Mouse (Mus musculus) neural tube, embryonic 12.5 days (tissue): ENCODE results near the gene Slc7a6. TPM values are rescaled to one million over a fixed set of nuclear protein-coding genes. Genes with fewer than 3 reads are reported as not detected.

ENCODE experiments used
- polyA plus RNA-seq: library from polyadenylated mRNA; unstranded; fragments of >200 nt; fragmentation: Nextera tagmentation; extraction: Ambion mirVana; gene quantifications from 2 replicates; pipeline ENCODE4 v1.2.1, GENCODE M21; 2016

The Slc7a6 gene
- polyA plus RNA-seq, 1 experiment from 2014 or later = 73.9 TPM

Other genes with a start within 250 kb of the Slc7a6 start
- gene Ctrl, start 235.0 kb upstream of the Slc7a6 start, polyA plus RNA-seq = 2.3 and 2.4 TPM in 2 replicates
- gene Psmb10, start 230.4 kb upstream of the Slc7a6 start, polyA plus RNA-seq = 27.9 and 30.7 TPM in 2 replicates
- 0.85 and 0.98 TPM in 2 replicates for gene Lcat, start 225.5 kb upstream of the Slc7a6 start, polyA plus RNA-seq
- 11.8 and 13.9 TPM in 2 replicates for gene Slc12a4, start 202.8 kb upstream of the Slc7a6 start, polyA plus RNA-seq
- gene Dpep3, start 189.4 kb upstream of the Slc7a6 start, polyA plus RNA-seq = not detected in 2 replicates
- gene Dus2, start 177.5 kb upstream of the Slc7a6 start, polyA plus RNA-seq = 17.9 and 19.6 TPM in 2 replicates
- gene Dpep2nb, start 162.9 kb upstream of the Slc7a6 start, polyA plus RNA-seq = not detected in 2 replicates
- gene Ddx28, start 157.0 kb upstream of the Slc7a6 start, polyA plus RNA-seq = 19.7 and 20.9 TPM in 2 replicates
- 4.4 and 5.6 TPM in 2 replicates for gene Nfatc3, start 110.0 kb upstream of the Slc7a6 start, polyA plus RNA-seq
- 1.1 and 1.6 TPM in 2 replicates for gene Esrp2, start 31.9 kb upstream of the Slc7a6 start, polyA plus RNA-seq
- 17.6 and 18.4 TPM in 2 replicates for gene Pla2g15, start 18.5 kb upstream of the Slc7a6 start, polyA plus RNA-seq
- gene Slc7a6os, start 42.1 kb downstream of the Slc7a6 start, polyA plus RNA-seq = 44.1 and 46.2 TPM in 2 replicates
- gene Prmt7, start 42.1 kb downstream of the Slc7a6 start, polyA plus RNA-seq = 59.1 and 60.4 TPM in 2 replicates
- 31.8 and 34.2 TPM in 2 replicates for gene Smpd3, start 169.1 kb downstream of the Slc7a6 start, polyA plus RNA-seq
- gene Zfp90, start 246.5 kb downstream of the Slc7a6 start, polyA plus RNA-seq = 32.3 and 32.7 TPM in 2 replicates